Mouse (Mus musculus) hindbrain, embryonic 14.5 days (tissue): ENCODE measurements around the gene Frmpd3. TPM values are rescaled to one million over a fixed set of nuclear protein-coding genes. Genes with fewer than 3 reads are reported as not detected.
"Not testable (repeated sequence)": the region's sequence is repeated elsewhere in the genome, so short reads cannot be mapped to it uniquely, and the experiment has no call there.

Experiments
- ATAC-seq: fragments of 200-750 bp; cut with Nextera tagmentation; 2 replicates; pipeline ENCODE4 v1.8.0; 2017; ENCODE audit warnings: moderate number of reproducible peaks, mild to moderate bottlenecking, moderate TSS enrichment, moderate library complexity; ENCODE audit not compliant: low FRiP score
- DNase-seq: peaks from one replicate; pipeline ENCODE4 v3.0.0-alpha.2; 2015; ENCODE audit warnings: low spot score
- H3K27ac ChIP-seq: fragments of 300-500 bp; sonication (generic); 2 replicates; pipeline ENCODE4 v1.5.1; 2014; ENCODE audit warnings: mild to moderate bottlenecking, moderate library complexity
- H3K27me3 ChIP-seq: fragments of 300-500 bp; sonication (generic); 2 replicates; pipeline ENCODE4 v1.6.1; 2014; ENCODE audit warnings: mild to moderate bottlenecking, low read length, mixed read lengths; ENCODE audit not compliant: control insufficient read depth, insufficient read depth
- H3K36me3 ChIP-seq: fragments of 300-500 bp; sonication (generic); replicated peaks from 2 replicates; pipeline ENCODE4 v1.6.1; 2014; ENCODE audit not compliant: control insufficient read depth, insufficient read depth
- H3K4me1 ChIP-seq: fragments of 300-500 bp; sonication (generic); replicated peaks from 2 replicates; pipeline ENCODE4 v1.6.1; 2014; ENCODE audit warnings: antibody characterized with exemption, low read length, mixed read lengths; ENCODE audit not compliant: control insufficient read depth, insufficient read depth
- H3K4me2 ChIP-seq: fragments of 300-500 bp; sonication (generic); replicated peaks from 2 replicates; pipeline ENCODE4 v1.6.1; 2014; ENCODE audit warnings: mild to moderate bottlenecking, moderate library complexity
- H3K4me3 ChIP-seq: fragments of 300-500 bp; sonication (generic); replicated peaks from 2 replicates; pipeline ENCODE4 v1.5.1; 2014; ENCODE audit warnings: mild to moderate bottlenecking, low read length
- H3K9ac ChIP-seq: fragments of 300-500 bp; sonication (generic); 2 replicates; pipeline ENCODE4 v1.6.1; 2014
- H3K9me3 ChIP-seq: fragments of 300-500 bp; sonication (generic); 2 replicates; pipeline ENCODE4 v1.6.1; 2016; ENCODE audit warnings: low read length; ENCODE audit not compliant: control insufficient read depth
- WGBS: fragments of 180-500 bp; shearing (Covaris S2); extraction: QIAGEN DNeasy Blood & Tissue Kit; methylation state at CpG from one replicate; pipeline ENCODE4 v1.1.7; 2014; 5-methylcytosine and 5-hydroxymethylcytosine counted together
- polyA plus RNA-seq: library from polyadenylated mRNA; unstranded; fragments of >200 nt; fragmentation: Nextera tagmentation; extraction: Ambion mirVana; gene quantifications from 2 replicates; pipeline ENCODE4 v1.2.1, GENCODE M21; 2014

Gene Frmpd3
- 4.2 and 4.5 TPM in 2 replicates for polyA plus RNA-seq

DNA sequence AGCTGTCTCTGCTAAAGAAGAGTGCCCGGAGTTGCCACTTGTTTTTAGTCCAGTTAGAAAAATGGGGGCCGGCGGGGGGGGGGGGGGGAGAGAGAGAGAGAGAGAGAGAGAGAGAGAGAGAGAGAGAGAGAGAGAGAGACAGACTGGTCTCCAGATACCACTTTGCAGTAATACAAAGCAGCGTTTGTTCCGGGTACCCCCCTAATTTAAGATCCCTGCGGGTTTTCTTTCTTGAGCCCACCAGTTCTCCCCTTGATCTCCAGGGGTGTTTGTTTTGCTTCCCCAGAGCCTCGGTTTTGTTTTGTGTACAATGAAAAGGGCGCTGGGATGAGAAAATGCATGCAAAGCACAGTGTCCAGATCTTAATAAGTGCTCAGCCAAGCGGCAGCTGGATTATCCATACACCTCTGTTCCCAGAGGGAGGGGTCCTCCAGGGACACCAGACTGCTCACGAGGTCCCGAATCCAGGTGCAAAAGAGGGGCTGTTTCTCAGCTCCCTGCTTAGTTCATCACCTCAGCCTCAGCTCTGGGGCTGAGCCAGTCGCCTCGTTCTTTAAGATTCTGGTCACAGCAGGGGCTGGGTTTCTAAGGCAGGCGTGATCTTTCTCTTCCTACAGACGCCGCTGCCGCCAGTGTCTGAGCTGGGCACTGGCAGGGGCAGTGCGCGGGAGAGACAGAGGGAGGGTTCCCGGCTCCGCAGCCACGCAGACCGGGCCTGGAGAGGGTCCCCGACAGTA lies at the start of gene Frmpd3:
Gene Frmpd3 (plus strand): TSS at position 608 of the 737 bp plus-strand sequence.
- 19% methylated on average over 22 of the region's 24 CpGs for WGBS
- Histone ChIP-seq H3K9ac (peak within 1 kb of the TSS; percentile 56), H3K4me2 (peak within 1 kb of the TSS; percentile 69), H3K27ac (peak within 1 kb of the TSS; percentile 38; the same call in 1 of the 2 replicates), H3K4me3 (peak within 1 kb of the TSS; percentile 36), H3K36me3 (no peaks in the 10 kb centered on the region), H3K27me3 (peaks cover 32% of the 10 kb centered on the region), H3K9me3 (no peaks in the 10 kb centered on the region), H3K4me1 (0 out of 2 replicates have a peak, but pooled peaks cover 6% of the 10 kb centered on the region)
- ATAC-seq, result peak; percentile 83
- peak; percentile 49 for DNase-seq

GRCm38 (mm10) chrX:140303731-140304130 lies 38.3 kb upstream of the Frmpd3 start:
- ATAC-seq (no peak), DNase-seq (no peak)
- Histone ChIP-seq H3K27me3 (peaks cover 10% of the 10 kb centered on the region; the same call in 1 of the 2 replicates), H3K27ac (no peak overlapping the region), H3K9ac (no peak overlapping the region), H3K4me2 (no peak overlapping the region), H3K4me1 (no peaks in the 10 kb centered on the region), H3K9me3 (no peaks in the 10 kb centered on the region), H3K4me3 (no peak overlapping the region), H3K36me3 (no peaks in the 10 kb centered on the region)
- WGBS, result 72% methylated on average over 4 of the region's 4 CpGs

- Histone ChIP-seq H3K9ac (no peak overlapping the region), H3K4me1 (no peaks in the 10 kb centered on the region), H3K4me3 (no peak overlapping the region), H3K4me2 (no peak overlapping the region), H3K36me3 (no peaks in the 10 kb centered on the region), H3K27me3 (peaks cover 3% of the 10 kb centered on the region; the same call in 1 of the 2 replicates), H3K9me3 (no peaks in the 10 kb centered on the region), H3K27ac (no peak overlapping the region)
- DNase-seq (no peak), ATAC-seq (peak; percentile 37; the same call in 1 of the 2 replicates)
- 47% methylated on average over 7 of the region's 7 CpGs for WGBS
These were observed 36.4 kb upstream of the Frmpd3 start for GRCm38 (mm10) chrX:140305652-140306051.

DNA sequence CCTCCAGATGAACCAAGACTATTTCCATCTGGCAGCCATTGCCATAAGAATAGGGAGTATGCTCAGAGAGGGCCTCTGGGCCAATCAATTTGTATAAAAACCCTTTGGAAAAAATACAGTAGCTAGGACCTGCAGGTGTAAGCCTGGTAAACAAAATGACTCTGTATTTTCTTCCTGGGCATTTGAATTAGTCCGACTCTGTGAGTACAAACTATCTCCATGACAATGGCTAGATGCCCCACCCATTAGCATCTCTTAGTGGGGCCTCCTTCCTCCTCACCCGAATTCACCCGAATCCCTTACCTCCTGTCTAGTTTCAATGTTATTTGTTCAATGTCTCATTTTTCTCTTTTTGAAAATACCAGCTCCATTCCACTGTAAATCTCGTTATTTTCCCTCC lies 24.1 kb upstream of the Frmpd3 start:
- H3K27me3 ChIP-seq, result peaks cover 9% of the 10 kb centered on the region; the same call in 1 of the 2 replicates
- H3K4me1 ChIP-seq, result no peaks in the 10 kb centered on the region
- 62% methylated on average over 4 of the region's 4 CpGs for WGBS
- no peak overlapping the region for H3K9ac ChIP-seq
- H3K4me2 ChIP-seq, result no peak overlapping the region
- ATAC-seq (no peak), DNase-seq (no peak)
- H3K9me3 ChIP-seq, result no peaks in the 10 kb centered on the region
- H3K4me3 ChIP-seq, result no peak overlapping the region
- H3K36me3 ChIP-seq, result no peaks in the 10 kb centered on the region
- no peak overlapping the region for H3K27ac ChIP-seq

GRCm38 (mm10) chrX:140319131-140319530 lies 22.9 kb upstream of the Frmpd3 start:
- H3K27ac ChIP-seq, result no peak overlapping the region
- WGBS, result 71% methylated on average over 6 of the region's 6 CpGs
- H3K4me2 ChIP-seq, result no peak overlapping the region

DNA sequence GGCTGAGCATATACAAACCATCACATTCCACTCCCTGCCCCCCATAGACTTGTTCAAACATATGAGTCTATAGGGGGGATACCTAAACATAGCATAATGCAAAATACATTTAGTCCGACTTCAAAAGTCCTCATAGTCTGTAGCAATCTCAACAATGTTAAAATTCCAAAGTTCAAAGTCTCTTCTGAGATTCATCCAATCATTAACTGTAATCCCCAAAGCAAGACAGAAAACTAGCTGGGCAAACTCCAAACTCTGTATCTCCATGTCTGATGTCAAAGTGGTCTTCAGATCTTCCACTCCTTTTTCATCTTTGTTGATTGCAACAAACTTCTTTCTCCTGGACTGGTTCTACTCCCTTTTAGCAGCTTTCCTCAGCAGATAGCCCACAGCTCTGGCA lies 21.4 kb upstream of the Frmpd3 start:
- not testable (repeated sequence) for H3K9ac ChIP-seq, H3K27ac ChIP-seq, H3K9me3 ChIP-seq, ATAC-seq, DNase-seq, H3K4me3 ChIP-seq, H3K4me2 ChIP-seq, H3K27me3 ChIP-seq, H3K36me3 ChIP-seq, H3K4me1 ChIP-seq
- WGBS, result 94% methylated on average over 1 of the region's 1 CpGs

More at GRCm38 (mm10) chrX:140319131-140319530, 22.9 kb upstream of the Frmpd3 start:
- H3K4me1 ChIP-seq, result no peaks in the 10 kb centered on the region
- no peak for DNase-seq
- H3K9me3 ChIP-seq, result no peaks in the 10 kb centered on the region
- H3K9ac ChIP-seq, result no peak overlapping the region
- no peak for ATAC-seq
- H3K27me3 ChIP-seq, result peaks cover 9% of the 10 kb centered on the region; the same call in 1 of the 2 replicates
- H3K36me3 ChIP-seq, result no peaks in the 10 kb centered on the region
- no peak overlapping the region for H3K4me3 ChIP-seq

GRCm38 (mm10) chrX:140342393-140343163 lies 515 bp downstream of the Frmpd3 start:
- WGBS, result 19% methylated on average over 20 of the region's 25 CpGs
- Histone ChIP-seq H3K27me3 (peaks cover 32% of the 10 kb centered on the region), H3K4me3 (peak overlapping the region; percentile 36), H3K4me1 (0 out of 2 replicates have a peak, but pooled peaks cover 6% of the 10 kb centered on the region), H3K36me3 (no peaks in the 10 kb centered on the region), H3K9me3 (no peaks in the 10 kb centered on the region), H3K4me2 (peak overlapping the region; percentile 69), H3K9ac (peak overlapping the region; percentile 56), H3K27ac (peak overlapping the region; percentile 38; the same call in 1 of the 2 replicates)
- no peak for DNase-seq
- ATAC-seq, result peak; percentile 54

DNA sequence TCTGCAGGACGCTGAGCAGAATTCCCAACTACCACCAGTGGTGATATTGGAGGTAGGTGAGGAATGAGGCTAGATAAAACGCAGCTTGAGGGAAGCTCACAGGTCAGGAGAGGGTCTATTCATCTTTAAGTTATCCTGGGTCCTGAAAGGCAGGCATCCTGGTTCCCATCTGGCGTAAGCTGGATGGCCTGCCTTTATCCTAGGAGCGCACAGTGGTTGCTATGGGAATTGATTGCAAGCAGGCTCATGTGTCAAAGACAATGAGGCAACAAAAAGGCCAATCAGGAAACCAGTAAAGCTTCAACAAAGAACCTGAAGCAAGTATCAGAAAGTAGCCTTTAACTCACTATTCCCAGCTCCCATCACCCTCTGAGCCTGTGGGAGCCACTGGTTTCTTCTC lies 33.6 kb downstream of the Frmpd3 start:
- no peak for ATAC-seq
- 26% methylated on average over 4 of the region's 4 CpGs for WGBS

GRCm38 (mm10) chrX:140399986-140400385 lies 57.9 kb downstream of the Frmpd3 start:
- H3K9me3 ChIP-seq, result no peaks in the 10 kb centered on the region
- no peak overlapping the region for H3K27ac ChIP-seq
- no peaks in the 10 kb centered on the region for H3K36me3 ChIP-seq
- WGBS, result 43% methylated on average over 3 of the region's 3 CpGs
- ATAC-seq (no peak; the same call in 1 of the 2 replicates), DNase-seq (no peak)
- no peak overlapping the region for H3K4me2 ChIP-seq
- no peak overlapping the region for H3K9ac ChIP-seq
- no peak overlapping the region for H3K4me3 ChIP-seq
- no peaks in the 10 kb centered on the region for H3K4me1 ChIP-seq
- H3K27me3 ChIP-seq, result peaks cover 10% of the 10 kb centered on the region; the same call in 1 of the 2 replicates

More for the DNA sequence above, 33.6 kb downstream of the Frmpd3 start:
- Histone ChIP-seq H3K4me3 (no peak overlapping the region), H3K27ac (no peak overlapping the region), H3K4me2 (no peak overlapping the region), H3K36me3 (no peaks in the 10 kb centered on the region), H3K27me3 (peaks cover 36% of the 10 kb centered on the region), H3K4me1 (no peaks in the 10 kb centered on the region), H3K9me3 (no peaks in the 10 kb centered on the region), H3K9ac (no peak overlapping the region)
- DNase-seq, result no peak
